Mouse (Mus musculus) liver, embryonic 18 days (tissue): Measurements from ENCODE around the gene Itpka. TPM values are rescaled to one million over a fixed set of nuclear protein-coding genes. Genes with fewer than 3 reads are reported as not detected.

Experiments
- polyA plus RNA-seq: library from polyadenylated mRNA; depleted of rRNA; stranded (reverse); fragments of >200 nt; gene quantifications from 2 replicates; pipeline ENCODE4 v1.2.3, GENCODE M21; 2012; rRNA removed

The Itpka gene
- polyA plus RNA-seq = 3.9 and 5.6 TPM in 2 replicates

DNA sequence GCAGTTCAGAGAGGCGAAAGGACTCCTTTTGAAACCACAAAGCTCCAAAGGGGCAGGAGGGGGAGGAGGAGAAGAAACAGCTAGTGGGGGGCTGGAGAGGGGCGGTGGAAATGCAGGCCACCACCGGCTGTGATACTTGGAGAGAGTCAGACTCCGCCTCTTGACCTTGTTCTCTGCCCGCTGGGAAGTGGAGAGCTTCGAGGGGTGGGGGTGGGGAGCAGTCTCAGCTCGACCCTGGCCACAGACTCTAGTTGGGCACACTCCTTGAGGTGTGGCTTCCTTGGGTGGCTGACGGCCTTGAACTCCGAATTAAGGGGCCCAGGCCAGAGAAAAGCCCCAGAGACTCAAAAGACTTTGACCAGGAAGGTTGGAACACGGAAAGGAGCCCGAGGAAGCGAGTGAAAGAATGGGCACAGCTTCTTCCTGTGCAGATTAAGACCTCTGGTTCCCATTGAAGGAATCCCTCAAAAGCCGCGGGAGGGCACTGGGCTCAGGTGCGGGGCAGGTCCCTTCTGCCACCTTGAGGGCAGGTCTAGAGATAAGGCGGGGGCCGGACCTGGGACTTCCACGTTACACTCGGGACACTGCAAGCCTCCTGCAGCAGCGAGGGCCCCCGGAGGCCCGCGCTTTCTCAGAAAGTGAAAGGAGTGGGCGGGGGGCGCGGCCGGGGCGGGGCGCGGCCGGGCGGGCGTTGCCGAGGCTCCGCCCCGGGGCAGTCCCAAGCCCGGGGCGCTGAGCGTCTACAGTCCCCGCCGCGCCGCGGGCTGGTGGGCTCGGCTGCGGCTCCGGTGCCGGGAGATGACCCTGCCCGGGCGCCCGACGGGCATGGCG, at the start of gene Itpka:
TSS of gene Itpka (plus strand) at position 757 of the 831 bp plus-strand sequence.

DNA sequence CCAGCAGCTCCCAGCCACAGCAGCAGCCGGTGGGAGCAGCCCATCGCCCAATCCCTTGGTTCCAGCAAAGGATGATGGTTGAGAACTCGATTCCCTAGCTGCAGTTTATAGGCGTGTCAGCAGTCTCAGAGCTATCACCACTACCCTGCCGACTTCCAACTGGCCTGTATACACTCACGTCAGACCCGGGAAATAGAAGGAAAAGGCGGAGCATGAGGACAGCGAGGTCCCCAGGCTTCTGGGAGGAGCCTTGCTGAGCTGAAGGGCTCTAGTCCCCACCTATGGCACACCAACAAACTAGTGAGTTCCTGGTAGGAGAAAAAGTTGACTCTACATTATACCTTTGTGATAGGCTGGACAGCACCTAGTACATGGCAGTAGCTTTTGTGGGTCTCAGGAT, 18.1 kb downstream of the Itpka start, which contains the start of gene Ltk:
TSS of gene Ltk (minus strand) at position 181 of the 400 bp plus-strand sequence.

DNA sequence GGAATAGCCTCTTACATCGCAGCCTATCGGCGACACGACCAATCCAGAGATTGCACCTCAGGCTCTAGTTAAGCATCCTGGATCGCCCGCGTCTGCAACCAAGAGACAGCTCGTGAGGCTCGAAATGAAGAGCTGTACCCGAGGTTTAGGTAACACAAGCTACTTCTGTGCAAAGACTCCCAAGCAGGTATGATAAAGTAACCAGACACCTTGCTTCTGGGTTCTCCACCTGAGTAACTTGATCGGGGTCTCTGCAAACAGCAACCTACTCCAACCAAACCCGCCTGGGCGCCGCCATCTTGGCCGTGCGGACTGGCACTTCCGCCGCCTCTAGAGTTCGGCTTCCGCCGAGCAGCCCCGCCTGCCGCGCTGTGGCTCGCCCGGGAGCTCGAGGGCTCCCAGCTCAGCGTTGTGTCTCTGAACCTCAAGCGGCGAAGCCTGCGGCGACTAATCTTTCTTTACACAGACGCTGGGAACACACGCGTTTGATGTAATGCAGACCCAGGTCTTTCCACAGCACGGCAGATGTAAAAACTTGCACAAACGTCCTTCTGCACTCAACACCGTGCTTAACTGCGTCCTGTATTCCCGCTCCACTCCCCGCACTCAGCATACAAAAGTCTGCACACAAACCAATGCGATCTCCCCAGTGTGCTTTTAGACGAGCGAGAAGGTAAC, 45.2 kb downstream of the Itpka start, which contains the start of gene Rpap1:
TSS of gene Rpap1 (minus strand) at position 332 of the 678 bp plus-strand sequence.

DNA sequence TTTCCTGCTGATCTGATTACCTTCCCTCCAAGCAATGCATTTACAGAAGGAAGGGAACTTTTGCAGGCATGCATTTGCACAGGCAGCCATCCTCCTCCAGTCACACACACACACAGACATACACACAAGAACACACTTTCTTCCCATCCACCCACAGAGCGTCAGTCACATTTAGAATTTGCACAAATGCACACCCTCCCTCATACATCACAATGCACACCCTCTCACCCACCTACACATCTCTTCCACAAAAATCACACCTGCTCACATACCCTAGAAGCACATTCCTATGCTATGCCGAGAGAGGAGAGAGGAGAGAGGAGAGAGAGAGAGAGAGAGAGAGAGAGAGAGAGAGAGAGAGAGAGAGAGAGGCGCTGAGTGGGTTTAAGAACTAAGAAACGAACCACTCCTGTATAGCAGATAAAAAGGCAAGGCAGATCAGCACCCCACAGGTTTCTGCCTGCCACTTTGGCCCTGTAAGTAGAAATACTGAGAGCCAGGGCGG, 55.2 kb downstream of the Itpka start, which contains the start of gene Tyro3:
TSS of gene Tyro3 (plus strand) at position 455 of the 505 bp plus-strand sequence.

Other genes starting within 250 kb of the Itpka start
- gene Exd1, start 194.7 kb upstream of the Itpka start, polyA plus RNA-seq = 0.19 and 0.21 TPM in 2 replicates
- gene Chp1, start 194.6 kb upstream of the Itpka start, polyA plus RNA-seq = 113 and 127 TPM in 2 replicates
- 27.1 and 28.6 TPM in 2 replicates for gene Nusap1, start 124.0 kb upstream of the Itpka start, polyA plus RNA-seq
- 13.5 and 14.4 TPM in 2 replicates for gene Oip5, start 123.9 kb upstream of the Itpka start, polyA plus RNA-seq
- 11.0 and 11.3 TPM in 2 replicates for gene Ndufaf1, start 79.5 kb upstream of the Itpka start, polyA plus RNA-seq
- 6.7 and 7.5 TPM in 2 replicates for gene Rtf1, start 67.3 kb upstream of the Itpka start, polyA plus RNA-seq
- 0.46 and 0.53 TPM in 2 replicates for gene Ltk, start 18.1 kb downstream of the Itpka start, polyA plus RNA-seq
- 3.9 and 4.5 TPM in 2 replicates for gene Rpap1, start 45.2 kb downstream of the Itpka start, polyA plus RNA-seq
- gene Tyro3, start 55.4 kb downstream of the Itpka start, polyA plus RNA-seq = 0.56 and 0.59 TPM in 2 replicates
- 3.9 and 4.1 TPM in 2 replicates for gene Mga, start 154.9 kb downstream of the Itpka start, polyA plus RNA-seq
- 1.5 and 1.6 TPM in 2 replicates for gene Mapkbp1, start 230.4 kb downstream of the Itpka start, polyA plus RNA-seq